Mouse (Mus musculus) ES-Bruce4 (cell line): ENCODE data around the gene Otud6a.

Experiments used
- CTCF ChIP-seq: IDR thresholded peaks from one replicate; pipeline ENCODE4 v1.8.1; 2011; ENCODE audit warnings: low read depth, low read length
- POLR2A ChIP-seq: IDR thresholded peaks from one replicate; pipeline ENCODE4 v1.8.1; 2011; ENCODE audit warnings: low read length; ENCODE audit not compliant: insufficient read depth

- TF ChIP-seq CTCF (no peak), POLR2A (no peak)
Observed at GRCm38 (mm10) chrX:100468047-100468446, 39.2 kb downstream of the Otud6a start.
